Mouse (Mus musculus) stomach, postnatal 0 days (tissue): ENCODE data around the gene Hpdl.

Source experiments
- CTCF ChIP-seq: IDR thresholded peaks from 2 replicates; pipeline ENCODE4 v1.5.1; 2016; ENCODE audit warnings: antibody characterized with exemption, low read depth, mild to moderate bottlenecking, moderate library complexity
- EP300 ChIP-seq: optimal IDR thresholded peaks from 2 replicates; pipeline ENCODE3; 2016; ENCODE audit warnings: antibody characterized with exemption

DNA sequence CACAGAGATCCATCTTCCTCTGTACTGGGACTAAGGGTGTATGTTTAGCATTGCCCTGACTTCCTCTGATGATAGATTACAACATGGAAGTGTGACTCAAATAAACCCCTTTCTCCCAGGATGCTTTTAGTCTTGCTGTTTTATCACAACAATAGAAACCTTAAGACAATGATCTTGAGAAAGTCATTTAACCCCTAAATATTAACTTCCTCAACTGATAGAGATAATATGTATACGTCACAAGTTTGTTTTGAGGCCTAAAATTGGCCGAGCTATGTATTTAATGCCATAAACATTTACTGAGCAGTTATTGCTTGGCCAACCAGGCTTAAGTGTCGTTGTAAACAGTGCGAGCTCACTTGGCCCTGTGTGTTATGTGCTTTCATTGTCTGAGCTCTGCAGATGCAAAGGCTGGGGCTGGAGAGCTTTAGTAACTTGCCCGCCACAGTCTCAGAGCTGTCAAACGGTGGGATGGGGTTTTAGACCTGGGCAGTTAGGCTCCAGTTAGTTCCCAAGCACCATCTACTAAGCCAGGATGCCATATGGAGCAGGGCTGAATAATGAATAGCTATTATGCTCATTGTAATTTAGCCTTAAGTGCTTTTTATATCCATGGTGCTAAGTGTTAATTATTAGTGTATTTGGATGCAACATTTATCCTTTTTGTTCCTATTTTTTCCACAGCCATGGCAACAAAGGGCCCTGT, 8.0 kb upstream of the Hpdl start:
- TF ChIP-seq CTCF = no peak
- no peak for TF ChIP-seq EP300
